Mouse (Mus musculus): Measurements from ENCODE around the gene Rxra.

Rxra gene

GRCm38 (mm10) chr2:27670746-27671145, 5.5 kb upstream of the Rxra start:
- in situ Hi-C loops (cut with MboI): no loop called here

DNA sequence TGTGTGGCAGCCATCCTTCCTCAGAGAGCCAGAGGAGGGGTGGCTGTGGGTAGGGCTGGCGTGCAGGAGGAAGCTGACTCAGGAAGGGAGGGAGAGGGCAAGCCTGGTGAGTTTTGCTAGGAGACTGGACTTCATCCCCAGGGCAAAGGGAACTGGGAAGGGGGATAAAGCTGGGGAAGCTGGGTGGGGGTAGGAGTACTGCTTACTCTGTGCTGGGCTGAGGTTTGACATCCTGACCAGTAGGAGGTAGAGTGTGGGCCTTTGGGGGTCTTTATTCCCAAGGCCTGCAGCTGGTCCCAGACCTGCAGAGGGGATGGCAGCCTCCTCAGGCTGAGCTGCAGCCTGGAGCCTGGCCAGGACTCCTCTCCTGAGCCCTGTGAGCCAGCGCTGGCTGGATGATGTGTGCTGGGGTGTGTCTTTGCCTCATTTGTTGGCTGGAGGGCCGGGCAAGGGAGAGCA, 4.6 kb upstream of the Rxra start:
- in situ Hi-C loops (cut with MboI): no loop called here

DNA sequence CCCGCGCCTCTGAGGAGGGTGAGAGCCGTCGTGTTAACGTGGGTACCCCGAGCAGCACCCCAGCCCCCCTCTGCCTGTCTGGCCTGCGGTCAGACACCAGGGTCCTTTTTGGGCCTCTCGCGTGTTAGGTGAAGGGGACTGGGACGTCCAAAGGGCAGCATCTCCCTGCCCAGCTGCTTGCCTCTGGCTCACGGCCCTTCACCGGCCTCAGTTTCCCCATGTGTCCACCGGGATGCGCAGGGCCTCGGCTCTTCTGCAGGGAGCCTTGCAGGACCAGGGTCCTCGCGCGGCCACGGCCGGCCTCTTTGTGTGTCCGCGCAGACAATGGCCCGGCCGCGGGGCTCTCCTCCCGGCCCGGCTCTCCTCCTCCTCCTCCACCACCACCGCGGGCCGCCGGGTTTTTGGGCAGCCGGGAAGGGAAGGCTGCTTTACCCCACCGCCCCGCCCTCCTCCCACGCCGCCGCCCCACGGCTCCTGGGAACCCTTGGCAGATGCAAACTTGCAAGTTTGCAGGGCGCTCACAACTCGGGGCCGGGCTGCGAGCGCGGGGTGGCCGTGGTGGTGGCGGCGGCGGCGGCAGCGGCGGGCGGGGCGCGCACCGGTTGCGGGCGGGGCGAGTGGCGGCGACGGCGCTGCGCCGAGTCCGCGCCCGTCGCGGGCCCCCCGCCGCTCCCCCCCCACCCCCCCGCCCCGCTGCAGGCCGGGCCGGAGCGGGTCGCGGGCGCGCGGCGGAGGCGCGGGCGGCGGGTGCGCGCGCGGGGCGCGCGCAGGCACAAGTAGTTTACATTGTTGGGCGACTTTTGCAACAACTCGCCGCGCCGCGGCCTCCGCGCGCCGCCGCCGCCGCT, 462 bp downstream of the Rxra start:
- in situ Hi-C loops (cut with MboI): no loop called here

DNA sequence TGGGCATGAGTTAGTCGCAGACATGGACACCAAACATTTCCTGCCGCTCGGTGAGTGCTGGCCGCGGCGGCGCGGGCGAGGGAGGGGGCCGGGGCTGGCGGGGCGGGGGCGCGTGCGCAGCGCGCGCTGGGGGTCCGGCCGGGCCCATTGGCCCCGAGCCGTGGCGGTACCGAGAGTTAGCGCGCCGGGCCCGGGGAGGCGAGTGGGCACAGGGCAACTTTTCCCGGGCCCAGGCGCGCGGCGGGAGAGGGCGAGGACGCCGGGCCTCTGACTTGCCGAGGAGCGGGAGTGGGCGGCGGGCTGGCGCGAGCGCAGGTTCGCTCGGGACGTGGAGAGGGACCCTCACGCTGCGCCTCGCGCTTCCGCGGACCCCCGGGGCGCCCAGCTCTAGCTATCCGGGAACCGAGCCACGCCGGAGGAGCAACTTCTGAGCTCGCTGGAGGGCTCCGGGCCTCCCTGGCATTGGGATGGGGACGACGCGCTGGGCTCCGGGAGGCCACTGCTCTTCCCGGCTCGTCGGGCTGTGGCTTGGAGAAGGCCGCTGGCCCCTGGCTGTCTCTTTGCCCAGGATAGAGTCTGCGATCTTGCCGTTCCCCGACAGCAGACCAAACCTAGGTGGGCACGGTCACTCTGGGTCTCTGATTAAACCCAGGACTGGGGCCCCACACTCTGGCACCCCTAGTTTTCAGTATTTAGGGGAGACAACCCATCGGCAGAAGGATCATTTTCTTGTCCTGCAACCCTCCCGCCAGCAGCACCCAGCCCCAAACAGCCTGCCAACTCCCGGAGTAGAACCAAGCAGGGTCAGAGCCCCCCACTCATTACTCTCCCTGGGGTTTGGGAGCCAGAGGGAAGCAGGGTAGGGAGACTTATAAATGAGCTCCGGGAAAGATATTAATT, 1.4 kb downstream of the Rxra start:
- in situ Hi-C loops (cut with MboI): no loop called here

GRCm38 (mm10) chr2:27678331-27678730, 2.1 kb downstream of the Rxra start:
- in situ Hi-C loops (cut with MboI): no loop called here

DNA sequence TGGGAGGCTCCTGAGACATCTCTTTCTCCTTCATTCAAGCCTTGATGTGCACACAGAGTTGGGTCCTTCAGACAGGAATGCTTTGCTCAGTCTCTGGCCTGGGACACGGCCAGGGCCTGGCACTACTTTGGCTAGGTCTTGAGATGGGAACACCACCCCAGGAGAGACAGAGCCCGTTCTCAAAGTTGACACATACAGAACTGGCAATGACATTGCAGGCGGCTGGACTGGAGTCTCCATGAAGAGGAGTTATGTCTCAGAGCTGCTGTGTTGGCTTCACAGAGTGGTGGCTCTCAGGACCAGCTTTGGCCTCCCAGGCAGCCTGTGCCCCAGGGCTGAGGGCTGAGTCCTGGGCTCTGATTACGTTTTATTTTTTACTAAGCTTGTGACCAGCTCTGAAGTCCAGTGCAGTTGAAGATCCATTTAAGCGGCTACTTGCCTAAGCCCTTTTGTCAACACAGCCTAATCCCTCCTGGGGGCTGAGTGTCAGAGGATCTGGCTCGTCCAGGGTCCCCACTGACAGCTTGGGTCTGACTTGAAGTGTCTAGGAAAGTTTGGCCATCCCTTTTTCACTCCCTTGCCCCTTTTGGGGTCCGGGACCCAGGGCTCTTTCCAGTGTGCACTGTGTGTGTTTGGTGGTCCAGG, 2.7 kb downstream of the Rxra start:
- in situ Hi-C loops (cut with MboI): no loop called here

DNA sequence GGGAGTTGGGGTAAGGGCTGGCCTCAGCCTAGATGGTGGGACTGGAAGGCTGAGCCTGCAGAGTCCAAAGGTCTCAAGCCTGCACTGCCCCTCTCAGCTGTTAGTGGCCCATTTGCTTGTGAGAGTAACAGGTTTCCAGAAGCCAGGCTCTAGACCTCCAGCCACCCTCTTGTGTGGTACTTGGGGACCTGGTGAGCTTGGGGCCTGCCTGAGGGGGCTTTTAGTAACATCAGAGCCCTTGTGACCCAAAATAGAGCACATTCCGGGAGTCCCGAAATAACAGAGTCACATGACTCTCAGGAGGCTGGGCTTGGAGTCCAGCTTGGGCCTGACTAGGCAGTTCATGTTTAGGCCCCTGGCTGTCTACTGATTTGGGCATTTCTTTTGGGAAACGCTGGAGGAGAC, 3.4 kb downstream of the Rxra start:
- in situ Hi-C loops (cut with MboI): no loop called here

GRCm38 (mm10) chr2:27680058-27680457, 3.8 kb downstream of the Rxra start:
- in situ Hi-C loops (cut with MboI): no loop called here

GRCm38 (mm10) chr2:27680595-27680994, 4.4 kb downstream of the Rxra start:
- in situ Hi-C loops (cut with MboI): no loop called here

DNA sequence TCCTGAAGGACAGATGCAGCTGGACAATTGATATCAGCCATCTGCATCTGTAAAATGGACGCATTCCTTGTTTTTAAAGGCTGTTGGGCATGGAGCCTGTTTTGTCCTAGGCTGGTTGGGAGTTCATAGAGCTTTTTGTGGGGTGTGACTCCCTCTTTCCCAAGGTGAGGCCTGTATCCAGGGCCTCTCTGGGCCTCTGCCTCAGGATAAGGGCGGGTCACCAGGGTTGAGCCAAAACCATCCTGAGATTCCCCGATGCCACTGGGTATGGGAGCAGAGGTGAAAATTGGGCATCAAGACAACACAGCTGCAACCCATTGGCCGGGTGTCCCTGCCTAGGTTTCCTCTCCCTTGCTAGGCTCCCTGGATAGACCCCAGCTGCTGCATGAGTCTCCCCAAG, 5.2 kb downstream of the Rxra start:
- in situ Hi-C loops (cut with MboI): no loop called here

DNA sequence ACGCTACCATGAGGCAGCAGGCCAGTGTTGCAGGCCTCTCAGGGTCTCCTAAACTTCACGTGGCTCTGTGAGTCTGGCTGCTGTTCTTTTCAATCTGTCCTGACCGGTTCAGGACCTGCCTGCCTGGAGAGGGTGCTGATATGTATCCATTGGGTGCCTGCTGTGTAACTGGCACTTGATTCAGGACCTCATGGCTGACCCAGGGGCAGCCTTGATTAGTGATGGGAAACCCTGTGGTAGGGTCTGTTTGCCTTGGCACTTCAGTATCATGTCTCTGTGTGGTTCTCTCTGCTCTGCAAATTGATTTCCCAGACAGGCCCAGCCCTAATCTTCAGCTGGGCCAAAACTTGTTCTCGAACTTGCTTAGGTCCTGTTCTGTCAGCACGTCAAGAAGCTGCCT, 5.9 kb downstream of the Rxra start:
- in situ Hi-C loops (cut with MboI): no loop called here

GRCm38 (mm10) chr2:27684017-27684657, 7.9 kb downstream of the Rxra start:
- in situ Hi-C loops (cut with MboI): no loop called here

DNA sequence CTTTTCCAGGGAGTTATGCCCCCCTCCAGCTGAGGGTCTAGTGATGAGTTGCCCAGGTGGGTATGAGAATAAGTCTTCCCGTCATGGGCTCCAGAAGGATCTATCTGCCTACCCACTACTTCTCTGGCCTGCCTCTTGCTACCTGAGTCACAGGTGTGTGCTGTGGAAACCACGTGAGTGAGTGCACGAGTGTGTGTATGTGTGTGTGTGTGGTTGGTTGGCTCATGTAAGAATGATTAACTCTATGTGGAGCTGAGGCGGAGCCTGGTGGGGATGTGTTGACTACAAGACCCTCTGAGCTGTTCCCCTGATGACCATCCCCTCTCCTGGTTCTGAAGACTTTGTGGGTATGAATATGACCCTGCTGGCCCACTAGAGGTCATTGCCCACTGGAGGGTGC, 9.7 kb downstream of the Rxra start:
- in situ Hi-C loops (cut with MboI): no loop called here

- in situ Hi-C loops (cut with MboI): no loop called here
These were observed 10.1 kb downstream of the Rxra start for GRCm38 (mm10) chr2:27686335-27686734.

- in situ Hi-C loops (cut with MboI): no loop called here
These were observed 10.8 kb downstream of the Rxra start for GRCm38 (mm10) chr2:27687041-27687440.

DNA sequence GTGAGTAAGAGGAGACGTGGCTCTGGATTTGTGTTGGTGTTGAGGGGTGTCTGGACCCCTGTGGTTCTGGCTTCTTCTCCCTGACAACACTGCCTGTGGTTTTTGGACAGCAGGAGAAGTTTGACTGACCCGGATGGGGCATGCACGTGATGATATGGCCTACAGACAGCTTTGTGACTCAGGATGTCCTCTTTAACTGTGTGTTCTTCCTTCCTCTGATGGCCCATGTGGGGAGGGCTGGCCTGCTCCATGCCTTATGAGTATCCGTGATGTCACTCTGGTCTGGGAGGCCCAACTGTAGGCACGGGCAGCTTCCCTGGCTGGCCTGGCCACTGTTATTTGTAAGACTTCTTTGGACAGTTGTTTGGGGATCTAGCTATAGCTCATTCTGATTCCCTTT, 11.7 kb downstream of the Rxra start:
- in situ Hi-C loops (cut with MboI): no loop called here

DNA sequence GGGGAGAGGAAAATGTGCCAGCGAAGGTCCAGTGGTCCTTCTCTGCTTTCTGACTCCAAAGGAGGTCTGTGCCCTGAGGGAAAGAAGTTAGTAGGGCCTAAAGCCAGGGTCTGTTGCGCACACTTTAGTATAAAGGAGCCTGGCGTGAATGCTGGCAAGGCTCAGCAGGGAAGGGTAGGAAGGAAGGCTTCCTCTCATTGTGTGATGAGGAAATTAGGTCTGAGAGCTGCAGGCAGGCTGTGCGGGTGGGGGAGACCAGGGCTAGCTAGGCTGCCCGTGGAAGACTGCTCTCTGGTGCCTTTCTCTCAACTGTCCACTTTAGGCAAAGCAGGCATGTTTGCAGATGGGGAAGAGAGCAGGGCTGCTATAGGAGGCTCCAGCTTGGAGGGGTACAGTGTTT, 14.5 kb downstream of the Rxra start:
- in situ Hi-C loops (cut with MboI): no loop called here

GRCm38 (mm10) chr2:27691139-27691720, 15.0 kb downstream of the Rxra start:
- in situ Hi-C loops (cut with MboI): no loop called here

DNA sequence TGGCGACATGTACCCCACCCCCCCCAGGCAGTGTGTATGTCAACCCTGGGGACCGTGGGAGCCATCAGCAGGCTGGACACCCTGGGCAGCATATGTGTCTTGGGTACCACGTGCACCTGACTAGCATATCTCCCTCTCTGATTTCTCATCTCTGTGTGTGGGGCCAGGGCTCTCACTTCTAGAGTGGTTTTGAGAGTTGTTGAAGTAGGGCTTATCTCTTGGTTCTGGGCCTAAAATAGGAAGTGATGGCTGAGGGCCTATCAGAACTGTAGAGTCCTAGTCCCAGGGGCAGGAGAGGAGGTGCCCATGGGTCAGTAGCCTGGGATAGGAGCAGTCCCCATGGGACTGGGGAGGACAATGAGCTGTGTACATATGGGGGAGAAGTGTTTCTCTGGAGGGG, 16.4 kb downstream of the Rxra start:
- in situ Hi-C loops (cut with MboI): no loop called here

GRCm38 (mm10) chr2:27693684-27694083, 17.4 kb downstream of the Rxra start:
- in situ Hi-C loops (cut with MboI): no loop called here

- in situ Hi-C loops (cut with MboI): no loop called here
These were observed 23.3 kb downstream of the Rxra start for GRCm38 (mm10) chr2:27699574-27699973.

GRCm38 (mm10) chr2:27702283-27702682, 26.0 kb downstream of the Rxra start:
- in situ Hi-C loops (cut with MboI): no loop called here

All from mature B cell (primary cell).